Mouse (Mus musculus): ENCODE data around the gene Wdr1. TPM values are rescaled to one million over a fixed set of nuclear protein-coding genes. Genes with fewer than 3 reads are reported as not detected.

Wdr1 gene
- polyA plus RNA-seq, 1 experiment from 2014 or later: 253 TPM

DNA sequence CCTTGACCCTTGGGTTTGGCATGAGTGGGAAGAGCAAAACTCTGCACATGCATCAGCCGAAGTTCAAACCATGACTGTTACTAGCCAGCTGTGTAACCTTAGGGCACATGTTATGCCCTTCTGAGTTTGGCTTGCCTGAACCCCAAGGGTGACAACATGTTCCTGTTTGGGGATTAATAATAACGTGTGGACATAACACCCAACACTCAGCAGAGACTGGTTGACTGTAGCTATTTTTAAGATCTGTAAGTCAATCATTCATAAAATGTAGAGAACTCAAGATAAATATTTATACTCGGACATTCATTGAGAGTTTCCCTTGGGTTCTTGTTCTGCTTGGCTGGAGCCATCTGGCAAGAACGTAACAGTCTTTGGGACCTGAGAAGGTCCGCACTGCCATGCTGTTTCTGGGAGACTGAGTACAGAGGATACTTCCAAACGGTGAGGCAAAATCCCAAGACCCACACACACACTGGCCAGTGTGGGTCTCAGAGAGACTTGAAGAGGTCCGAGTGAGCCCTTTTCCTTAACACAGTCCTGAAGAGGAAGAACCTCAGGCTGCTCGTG is 66.4 kb downstream of the Wdr1 start:
- H3K27me3 ChIP-seq (replicated peaks): 0 out of 2 replicates have a peak, but pooled peaks cover 6% of the 10 kb centered on the region
- H3K27ac ChIP-seq (ENCODE audit: poor library complexity, severe bottlenecking): no peak overlapping the region
- no peak overlapping the region for H3K9ac ChIP-seq
- H3K36me3 ChIP-seq: no peaks in the 10 kb centered on the region
- no peak for ATAC-seq (ENCODE audit: insufficient number of reproducible peaks, low FRiP score)
- 78% methylated on average over 8 of the region's 8 CpGs for WGBS
- H3K4me3 ChIP-seq: no peak overlapping the region
- peaks cover 16% of the 10 kb centered on the region; the same call in 1 of the 2 replicates for H3K4me1 ChIP-seq (replicated peaks)
- no peak overlapping the region for H3K4me2 ChIP-seq
- no peaks in the 10 kb centered on the region for H3K9me3 ChIP-seq (replicated peaks)

DNA sequence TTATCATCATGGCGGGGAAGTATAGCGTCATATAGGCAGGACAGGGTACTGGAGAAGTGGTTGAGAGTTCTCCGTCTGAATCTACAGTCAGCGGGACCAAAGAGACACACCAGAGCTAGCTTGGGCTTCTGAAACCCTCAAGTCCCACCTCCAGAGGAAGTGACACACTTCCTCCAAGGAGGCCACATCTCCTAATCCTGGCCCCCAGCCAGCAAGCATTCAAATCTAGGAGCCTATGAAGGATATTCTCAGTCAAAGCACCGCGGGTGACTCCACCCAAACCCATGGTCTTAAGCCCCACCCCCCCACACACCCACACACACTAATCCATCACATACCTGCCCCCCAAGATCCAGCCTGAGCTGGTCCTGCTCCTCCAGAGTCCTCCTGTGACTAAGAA is 69.1 kb downstream of the Wdr1 start:
- H3K36me3 ChIP-seq: no peaks in the 10 kb centered on the region
- H3K27ac ChIP-seq (ENCODE audit: poor library complexity, severe bottlenecking): no peak overlapping the region
- no peaks in the 10 kb centered on the region for H3K9me3 ChIP-seq (replicated peaks)
- no peak overlapping the region for H3K4me3 ChIP-seq
- WGBS: 88% methylated on average over 6 of the region's 6 CpGs
- peaks cover 13% of the 10 kb centered on the region for H3K4me1 ChIP-seq (replicated peaks)
- H3K27me3 ChIP-seq (replicated peaks): peaks cover 12% of the 10 kb centered on the region; the same call in 1 of the 2 replicates
- ATAC-seq (ENCODE audit: insufficient number of reproducible peaks, low FRiP score): no peak
- H3K9ac ChIP-seq: no peak overlapping the region
- H3K4me2 ChIP-seq: no peak overlapping the region

DNA sequence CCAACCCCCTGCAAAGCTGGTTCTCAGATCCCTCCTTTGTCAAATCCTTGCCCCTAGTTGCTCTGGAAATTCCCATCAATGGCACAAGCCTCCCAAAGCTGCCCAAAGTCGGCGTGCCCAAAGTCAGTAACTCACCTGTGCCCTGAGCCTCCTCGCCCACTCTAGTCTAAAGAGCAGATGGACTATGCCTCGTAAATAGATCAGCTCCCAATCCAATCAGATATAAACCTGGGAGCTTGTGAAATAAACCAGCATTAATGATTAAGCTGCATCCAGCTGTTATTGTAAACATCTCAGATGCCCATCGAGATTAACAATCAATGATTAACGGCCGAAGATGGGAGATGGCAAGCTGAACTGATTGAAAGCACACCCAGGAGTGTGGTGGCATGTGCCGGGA is 71.3 kb downstream of the Wdr1 start:
- Histone ChIP-seq H3K9ac (no peak overlapping the region), H3K4me1 (replicated peaks) (peaks cover 16% of the 10 kb centered on the region), H3K4me2 (no peak overlapping the region), H3K4me3 (no peak overlapping the region), H3K27ac (ENCODE audit: poor library complexity, severe bottlenecking) (no peak overlapping the region), H3K27me3 (replicated peaks) (peaks cover 22% of the 10 kb centered on the region), H3K36me3 (no peaks in the 10 kb centered on the region), H3K9me3 (replicated peaks) (no peaks in the 10 kb centered on the region)
- ATAC-seq (ENCODE audit: insufficient number of reproducible peaks, low FRiP score): no peak
- WGBS: 77% methylated on average over 8 of the region's 8 CpGs

DNA sequence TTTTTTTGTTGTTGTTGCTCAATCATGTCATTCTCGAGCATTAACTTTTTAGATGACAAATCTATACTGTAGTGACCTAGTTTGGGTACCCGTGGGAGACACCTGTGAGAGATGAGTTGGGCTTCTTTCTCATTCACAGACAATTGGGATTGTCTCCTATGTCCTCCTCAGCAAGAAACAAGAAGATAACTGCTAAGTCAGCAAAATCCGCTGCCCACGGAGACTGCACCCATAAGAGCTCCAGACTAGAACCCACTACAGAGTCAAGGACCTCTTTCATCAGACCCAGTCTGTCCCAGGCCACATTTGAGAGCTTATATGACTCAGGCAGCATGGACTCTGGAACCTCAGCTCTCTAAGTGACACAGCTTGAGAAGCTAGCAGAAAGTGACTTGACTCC is 73.3 kb downstream of the Wdr1 start:
- Histone ChIP-seq H3K9ac (no peak overlapping the region), H3K4me3 (no peak overlapping the region), H3K36me3 (no peaks in the 10 kb centered on the region), H3K27ac (ENCODE audit: poor library complexity, severe bottlenecking) (no peak overlapping the region), H3K27me3 (replicated peaks) (peaks cover 29% of the 10 kb centered on the region), H3K4me2 (no peak overlapping the region), H3K4me1 (replicated peaks) (peaks cover 16% of the 10 kb centered on the region), H3K9me3 (replicated peaks) (no peaks in the 10 kb centered on the region)
- no peak for ATAC-seq (ENCODE audit: insufficient number of reproducible peaks, low FRiP score)
- WGBS: 89% methylated on average over 4 of the region's 4 CpGs

DNA sequence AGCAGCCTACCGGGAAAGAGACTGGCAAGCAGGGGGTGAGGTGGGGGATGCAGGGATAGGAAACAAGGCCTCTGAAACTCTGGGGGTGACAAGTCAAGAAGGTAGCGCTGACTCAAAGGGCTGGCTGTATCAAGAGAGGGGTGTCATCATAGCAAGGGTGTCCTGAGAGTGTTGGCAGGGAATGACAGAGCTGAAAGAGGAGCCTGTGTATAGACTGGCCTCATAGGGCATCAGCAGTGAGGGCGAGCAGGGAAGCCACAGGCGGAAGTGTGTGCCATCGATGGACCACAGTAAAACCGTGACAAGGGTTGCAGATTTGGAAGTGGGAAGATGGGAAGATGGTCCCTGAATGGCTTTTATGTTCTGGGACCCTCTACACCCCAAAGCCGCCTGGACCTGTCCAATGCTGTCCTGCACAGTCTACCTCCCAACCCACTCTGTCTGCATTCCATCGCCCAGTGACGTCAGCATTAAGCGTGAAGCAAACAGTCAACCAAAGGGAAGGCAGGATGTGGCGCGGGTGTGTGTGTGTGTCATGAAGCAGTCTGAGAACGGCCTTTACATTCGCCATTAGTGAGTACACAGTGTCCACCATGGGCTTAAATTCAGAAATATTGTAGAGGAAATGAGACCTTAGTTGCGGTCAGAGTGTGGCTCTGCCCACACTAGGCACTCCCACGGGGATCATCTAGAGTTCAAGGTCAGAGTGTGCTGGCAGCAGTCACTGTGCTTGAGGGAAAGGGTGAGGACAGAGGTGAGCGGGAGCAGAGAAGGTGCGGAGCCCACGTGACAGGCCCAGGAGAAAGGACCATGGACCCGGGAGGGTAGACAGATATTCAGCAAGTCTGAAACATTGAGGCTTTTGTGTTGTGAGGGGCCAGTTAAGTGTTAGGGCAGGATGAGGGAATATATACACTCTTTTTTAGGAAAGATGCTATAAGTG is 74.1 kb downstream of the Wdr1 start:
- Histone ChIP-seq H3K9me3 (replicated peaks) (no peaks in the 10 kb centered on the region), H3K4me1 (replicated peaks) (peaks cover 16% of the 10 kb centered on the region), H3K4me2 (0 out of 2 replicates have a peak overlapping the region, but pooled peaks have one; percentile 17), H3K27ac (ENCODE audit: poor library complexity, severe bottlenecking) (no peak overlapping the region), H3K9ac (no peak overlapping the region), H3K27me3 (replicated peaks) (peaks cover 33% of the 10 kb centered on the region), H3K4me3 (no peak overlapping the region), H3K36me3 (no peaks in the 10 kb centered on the region)
- WGBS: 56% methylated on average over 20 of the region's 20 CpGs
- no peak for ATAC-seq (ENCODE audit: insufficient number of reproducible peaks, low FRiP score)

DNA sequence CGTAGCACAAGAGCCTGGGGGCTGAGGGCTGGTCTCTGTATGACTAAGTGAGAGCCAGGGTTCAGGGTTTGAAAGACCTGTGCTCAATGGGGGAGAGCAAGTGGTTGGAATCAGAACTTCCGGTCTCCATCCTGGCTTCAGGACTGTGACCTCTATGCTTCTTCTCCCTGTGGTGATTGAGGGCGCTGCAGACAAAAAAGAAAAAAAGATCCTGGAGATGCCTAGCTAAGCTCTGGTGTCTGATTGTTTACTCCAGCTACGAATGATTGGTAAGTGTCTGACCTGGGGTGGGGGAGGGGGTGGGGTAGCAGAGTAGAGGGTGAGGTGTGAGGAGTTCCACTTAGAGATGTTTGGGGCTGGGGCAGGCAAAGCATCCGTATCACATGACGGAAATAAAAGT is 75.0 kb downstream of the Wdr1 start:
- 41% methylated on average over 6 of the region's 6 CpGs for WGBS
- Histone ChIP-seq H3K4me1 (replicated peaks) (peaks cover 16% of the 10 kb centered on the region), H3K27me3 (replicated peaks) (peaks cover 33% of the 10 kb centered on the region)

DNA sequence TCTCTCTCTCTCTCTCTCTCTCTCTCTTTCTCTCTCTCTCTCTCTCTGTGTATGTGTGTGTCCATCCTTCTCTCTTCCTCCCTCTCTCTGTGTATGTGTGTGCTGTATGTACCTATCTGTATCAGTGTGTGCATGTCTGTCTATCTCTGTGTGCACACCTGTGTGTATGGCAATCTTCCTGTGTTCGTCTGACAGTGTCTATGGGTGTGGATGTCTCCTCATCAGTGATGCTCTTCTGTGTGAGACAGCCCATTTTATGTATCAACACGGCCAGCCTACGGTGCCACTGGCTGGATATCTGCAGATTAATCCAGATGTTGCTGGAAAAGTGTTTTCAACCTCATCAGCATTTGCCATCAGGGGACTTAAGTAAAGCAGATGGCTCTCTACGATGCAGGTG is 75.8 kb downstream of the Wdr1 start:
- no peak overlapping the region for H3K4me3 ChIP-seq
- 77% methylated on average over 4 of the region's 4 CpGs for WGBS

More for the DNA sequence above, 75.0 kb downstream of the Wdr1 start:
- H3K4me2 ChIP-seq: no peak overlapping the region
- no peaks in the 10 kb centered on the region for H3K36me3 ChIP-seq
- H3K4me3 ChIP-seq: no peak overlapping the region
- no peak overlapping the region for H3K27ac ChIP-seq (ENCODE audit: poor library complexity, severe bottlenecking)
- H3K9ac ChIP-seq: no peak overlapping the region
- no peak for ATAC-seq (ENCODE audit: insufficient number of reproducible peaks, low FRiP score)
- H3K9me3 ChIP-seq (replicated peaks): no peaks in the 10 kb centered on the region

DNA sequence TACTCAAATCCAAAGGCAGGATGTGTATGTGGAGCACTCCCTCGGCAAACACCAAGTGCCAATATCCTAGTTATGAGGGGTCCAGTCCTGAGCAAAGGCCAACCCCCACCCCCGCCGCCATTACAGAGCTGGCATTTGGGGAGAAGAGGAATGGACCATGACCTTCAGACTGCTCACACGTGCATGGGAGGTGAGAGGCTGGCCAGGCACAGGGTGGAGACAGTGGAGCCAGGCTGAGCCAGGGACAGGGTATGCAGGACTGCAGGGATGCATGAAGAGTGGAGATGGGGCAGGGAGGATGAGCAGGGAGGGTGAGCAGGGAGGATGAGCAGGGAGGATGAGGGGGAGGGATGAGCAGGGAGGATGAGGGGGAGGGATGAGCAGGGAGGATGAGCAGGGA is 77.1 kb downstream of the Wdr1 start:
- no peak for ATAC-seq (ENCODE audit: insufficient number of reproducible peaks, low FRiP score)
- 68% methylated on average over 4 of the region's 4 CpGs for WGBS

More for the DNA sequence above, 75.8 kb downstream of the Wdr1 start:
- H3K27ac ChIP-seq (ENCODE audit: poor library complexity, severe bottlenecking): no peak overlapping the region
- no peaks in the 10 kb centered on the region for H3K9me3 ChIP-seq (replicated peaks)
- no peak for ATAC-seq (ENCODE audit: insufficient number of reproducible peaks, low FRiP score)
- H3K4me2 ChIP-seq: no peak overlapping the region
- no peaks in the 10 kb centered on the region for H3K36me3 ChIP-seq
- H3K27me3 ChIP-seq (replicated peaks): peaks cover 33% of the 10 kb centered on the region
- peaks cover 16% of the 10 kb centered on the region for H3K4me1 ChIP-seq (replicated peaks)
- no peak overlapping the region for H3K9ac ChIP-seq

DNA sequence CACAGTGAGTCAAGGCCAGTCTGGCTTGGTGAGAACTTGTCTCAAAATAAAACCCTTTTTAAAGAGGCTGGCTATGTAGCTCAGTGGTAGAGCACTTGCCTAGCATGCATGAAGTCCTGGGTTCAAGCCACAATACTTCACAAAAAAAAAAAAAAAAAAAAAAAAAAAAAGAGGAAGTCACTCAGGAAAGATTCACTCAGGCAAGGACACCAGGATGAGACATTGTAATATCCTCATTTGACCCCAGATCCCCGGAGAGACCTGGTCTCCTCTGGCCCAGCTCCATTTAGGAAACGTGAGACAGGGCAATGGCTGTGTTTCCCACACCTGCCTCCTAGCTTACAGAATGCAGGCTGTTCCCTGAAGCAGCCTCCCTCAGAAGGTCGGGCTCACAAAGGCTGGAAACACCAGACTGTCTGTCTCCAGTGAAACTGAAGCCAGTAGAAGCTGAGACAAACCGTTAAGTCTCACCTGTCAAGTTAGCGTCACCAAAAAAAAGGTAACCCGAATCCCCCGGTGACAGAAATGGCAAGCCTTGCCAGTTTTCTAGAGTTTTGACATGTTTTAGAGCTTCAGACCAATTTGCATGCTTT is 79.4 kb downstream of the Wdr1 start:
- Histone ChIP-seq H3K4me2 (no peak overlapping the region), H3K36me3 (no peaks in the 10 kb centered on the region), H3K4me3 (no peak overlapping the region), H3K27me3 (replicated peaks) (peaks cover 21% of the 10 kb centered on the region), H3K4me1 (replicated peaks) (peaks cover 28% of the 10 kb centered on the region), H3K27ac (ENCODE audit: poor library complexity, severe bottlenecking) (no peak overlapping the region), H3K9me3 (replicated peaks) (no peaks in the 10 kb centered on the region), H3K9ac (no peak overlapping the region)
- 67% methylated on average over 7 of the region's 7 CpGs for WGBS
- ATAC-seq (ENCODE audit: insufficient number of reproducible peaks, low FRiP score): no peak

More for the DNA sequence above, 77.1 kb downstream of the Wdr1 start:
- Histone ChIP-seq H3K36me3 (no peaks in the 10 kb centered on the region), H3K4me1 (replicated peaks) (peaks cover 16% of the 10 kb centered on the region), H3K4me3 (no peak overlapping the region), H3K27ac (ENCODE audit: poor library complexity, severe bottlenecking) (no peak overlapping the region), H3K9me3 (replicated peaks) (no peaks in the 10 kb centered on the region), H3K27me3 (replicated peaks) (peaks cover 28% of the 10 kb centered on the region), H3K4me2 (no peak overlapping the region), H3K9ac (no peak overlapping the region)

DNA sequence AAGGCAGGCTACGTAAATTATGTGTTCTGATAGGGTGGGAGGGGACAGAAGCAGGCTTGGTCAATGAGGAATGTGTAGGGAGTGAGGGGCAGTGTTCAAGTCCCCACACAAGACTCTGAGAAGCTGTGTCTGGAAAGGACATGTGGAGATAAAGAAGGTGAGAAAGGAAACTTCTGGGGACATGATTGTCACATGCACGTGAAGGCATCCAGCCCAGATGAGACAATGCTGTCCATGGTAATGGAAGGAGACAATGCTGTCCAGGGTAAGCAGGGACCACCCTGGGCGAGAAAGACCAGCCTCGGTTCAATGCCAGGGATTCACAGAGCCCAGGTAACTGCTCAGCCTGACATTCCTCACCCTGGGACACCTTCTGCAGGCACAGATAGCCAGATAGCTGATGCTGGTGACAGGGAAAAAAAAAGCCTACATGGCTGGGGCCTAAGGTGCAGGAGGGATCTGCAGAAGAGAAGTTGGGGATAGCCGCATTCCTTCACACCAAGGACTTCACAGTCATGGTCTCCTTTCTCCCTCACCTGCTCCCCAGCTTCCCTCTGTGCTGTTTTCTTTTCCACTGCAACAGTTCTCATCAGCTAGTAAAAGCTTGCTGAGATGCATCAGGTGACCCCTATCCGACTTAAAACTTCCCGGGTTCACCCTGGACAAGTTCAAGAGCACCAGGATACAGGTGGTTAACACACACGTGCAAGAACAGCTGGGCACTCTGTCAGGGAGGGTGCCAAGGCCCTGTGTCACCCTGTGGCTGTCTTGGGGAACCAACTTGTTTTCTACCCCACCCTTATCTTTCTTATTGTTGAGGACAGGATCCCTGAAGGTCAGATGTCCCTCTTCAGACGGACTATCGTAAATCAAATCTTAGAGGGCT is 82.0 kb downstream of the Wdr1 start:
- Histone ChIP-seq H3K27me3 (replicated peaks) (peaks cover 12% of the 10 kb centered on the region), H3K4me1 (replicated peaks) (peaks cover 20% of the 10 kb centered on the region), H3K9me3 (replicated peaks) (no peaks in the 10 kb centered on the region), H3K36me3 (no peaks in the 10 kb centered on the region), H3K4me3 (no peak overlapping the region), H3K27ac (ENCODE audit: poor library complexity, severe bottlenecking) (no peak overlapping the region), H3K9ac (no peak overlapping the region), H3K4me2 (peak overlapping the region; percentile 58)
- WGBS: 67% methylated on average over 10 of the region's 10 CpGs
- ATAC-seq (ENCODE audit: insufficient number of reproducible peaks, low FRiP score): no peak
